Mouse (Mus musculus): ENCODE data around the gene Rora.

The Rora gene

DNA sequence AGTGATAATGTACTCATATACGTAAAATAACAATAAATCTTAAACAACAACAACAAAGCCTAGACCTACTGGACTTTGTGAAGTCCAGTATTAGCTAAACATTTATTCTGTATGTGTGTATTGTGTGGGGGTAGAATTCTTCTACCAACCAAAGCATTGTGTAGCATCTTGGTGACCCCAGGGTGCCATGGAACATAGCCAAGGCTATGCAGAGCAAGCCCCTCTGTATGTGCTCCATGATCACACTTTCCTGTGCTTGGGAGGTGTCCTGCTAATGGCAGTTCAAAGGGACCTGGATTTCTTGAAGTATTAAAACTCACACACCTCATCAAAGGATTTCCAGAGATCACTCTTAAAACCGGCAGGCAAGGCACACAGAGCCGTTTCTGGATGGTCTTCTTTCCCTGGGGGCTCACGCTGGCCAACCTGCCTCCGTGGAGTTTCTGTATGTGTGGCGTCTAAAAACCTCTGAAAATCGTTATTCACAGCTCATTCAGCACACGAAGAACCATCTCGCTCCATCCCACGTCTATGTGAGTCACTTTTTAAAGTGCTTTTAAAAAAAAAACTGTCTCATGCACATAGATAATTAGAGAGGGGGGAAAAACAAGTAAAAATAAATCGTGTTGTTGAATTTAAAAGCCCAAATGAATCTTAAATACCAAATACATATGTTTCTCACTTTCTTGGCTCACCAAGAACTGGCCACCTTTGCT lies 92.5 kb downstream of the Rora start:
- no peak for DNase-seq (ENCODE audit: low read depth in 1 of 2, low spot score in 2 of 2)

DNA sequence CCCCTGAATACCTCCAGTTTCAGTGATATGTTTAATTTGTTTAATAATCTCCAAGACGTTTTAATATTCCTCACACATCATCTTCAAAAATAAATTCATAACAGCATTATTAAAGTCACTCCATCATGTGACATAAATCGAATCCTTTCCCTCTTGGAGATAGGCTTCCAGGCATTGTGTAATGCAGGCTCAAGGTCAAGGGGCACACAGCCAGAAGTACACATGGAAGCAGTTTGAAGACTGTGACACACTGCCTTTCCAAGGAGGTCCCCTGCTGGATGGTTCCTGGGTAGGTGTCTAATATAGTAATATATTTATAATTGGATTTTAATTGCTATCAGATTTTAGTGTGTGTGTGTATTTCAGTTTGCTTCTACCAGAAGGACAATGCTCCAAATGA lies 103.4 kb downstream of the Rora start:
- DNase-seq (ENCODE audit: low read depth in 1 of 2, low spot score in 2 of 2) = no peak

DNA sequence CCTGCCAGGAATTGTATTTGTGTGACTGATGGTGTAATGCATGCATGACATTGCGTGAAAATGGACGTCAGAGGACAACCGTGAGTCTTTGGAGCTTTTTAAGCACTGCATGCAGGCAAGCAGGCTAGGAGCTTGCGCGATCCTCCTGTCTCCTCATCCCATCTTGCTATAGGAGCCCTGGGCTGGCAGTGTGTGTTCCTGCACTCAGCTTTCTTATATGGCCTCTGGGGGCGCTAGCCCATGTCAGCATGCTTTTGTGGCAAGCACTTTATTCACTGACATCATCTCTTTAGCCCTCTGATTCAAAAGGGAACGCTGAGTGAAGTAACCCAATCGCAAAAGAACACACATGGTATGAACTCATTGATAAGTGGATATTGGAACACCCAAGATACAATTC lies 105.7 kb downstream of the Rora start:
- DNase-seq (ENCODE audit: low read depth in 1 of 2, low spot score in 2 of 2) = no peak

DNA sequence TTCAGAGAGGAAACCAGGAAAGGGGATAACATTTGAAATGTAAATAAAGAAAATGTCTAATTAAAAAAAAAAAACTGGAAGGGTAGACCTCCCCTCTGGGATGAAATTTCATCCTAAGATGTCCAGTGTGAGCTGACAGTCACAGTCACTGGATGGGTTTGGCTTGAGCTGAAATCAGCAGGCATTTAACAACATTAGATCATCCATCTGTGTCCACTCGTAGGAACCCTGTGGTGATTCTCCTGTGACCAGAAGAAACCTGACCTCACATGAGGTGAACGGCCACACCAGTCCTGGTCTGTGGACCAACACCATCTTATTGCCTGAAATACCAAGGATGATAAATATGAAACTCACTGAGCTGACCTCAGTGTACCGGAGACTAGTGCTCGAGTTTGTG lies 106.7 kb downstream of the Rora start:
- DNase-seq (ENCODE audit: low read depth in 1 of 2, low spot score in 2 of 2) = no peak

DNA sequence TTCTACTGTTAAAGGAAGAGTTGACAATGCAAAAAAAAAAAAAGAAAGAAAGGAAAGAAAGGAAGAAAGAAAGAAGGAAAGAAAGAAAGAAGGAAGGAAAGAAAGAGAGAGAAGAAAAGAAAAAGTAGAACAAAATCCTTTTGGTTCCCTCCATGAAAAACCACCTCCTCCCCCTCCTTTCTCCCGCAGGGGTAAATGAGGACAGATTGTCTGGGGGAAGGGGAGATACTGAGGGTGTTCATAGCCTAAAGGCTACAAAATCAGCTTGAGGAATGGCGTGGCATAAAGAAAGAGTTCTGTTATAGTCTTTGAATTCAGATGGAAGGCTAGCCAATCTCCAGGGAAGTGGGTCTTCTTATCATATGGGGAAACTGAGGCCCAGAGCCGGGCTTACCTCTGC lies 107.3 kb downstream of the Rora start:
- DNase-seq (ENCODE audit: low read depth in 1 of 2, low spot score in 2 of 2) = no peak

DNA sequence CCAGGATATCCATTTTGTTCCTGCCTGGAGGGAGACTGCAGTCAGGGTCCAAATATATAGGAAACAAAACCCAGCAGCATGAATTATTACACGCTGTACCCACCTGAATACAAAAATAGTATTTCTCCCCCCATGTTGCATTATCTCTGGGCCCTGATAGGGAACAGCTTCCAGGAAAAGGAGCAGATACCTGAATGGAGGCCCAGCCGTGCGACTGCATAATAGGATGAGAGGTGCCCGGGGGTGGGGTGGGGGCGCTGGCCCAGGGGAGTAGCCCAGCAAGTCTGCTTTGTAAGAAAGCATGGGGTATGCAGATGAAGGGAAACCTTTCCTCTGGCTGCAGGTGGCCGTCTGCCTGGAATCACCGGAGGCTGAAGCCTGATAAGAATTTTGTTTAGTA lies 108.1 kb downstream of the Rora start:
- no peak for DNase-seq (ENCODE audit: low read depth in 1 of 2, low spot score in 2 of 2)

DNA sequence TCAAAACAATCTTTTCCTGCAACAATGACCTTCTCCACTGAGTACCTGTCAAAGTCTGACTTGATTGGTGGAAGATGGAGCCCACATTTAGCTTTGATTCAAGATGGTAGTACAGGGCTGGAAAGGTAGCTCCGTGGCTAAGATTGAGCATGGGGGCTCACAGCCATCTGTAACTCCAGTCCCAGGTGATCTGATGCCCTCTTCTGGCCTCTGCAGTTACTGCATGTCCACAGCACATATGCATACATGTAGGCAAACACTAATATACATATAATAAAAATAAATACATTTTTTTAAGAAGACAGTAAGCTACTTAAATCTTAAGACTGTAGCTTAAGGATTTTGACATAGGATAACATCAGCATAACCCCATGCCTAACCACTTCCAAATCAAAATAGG lies 112.0 kb downstream of the Rora start:
- no peak for DNase-seq (ENCODE audit: low read depth in 1 of 2, low spot score in 2 of 2)

DNA sequence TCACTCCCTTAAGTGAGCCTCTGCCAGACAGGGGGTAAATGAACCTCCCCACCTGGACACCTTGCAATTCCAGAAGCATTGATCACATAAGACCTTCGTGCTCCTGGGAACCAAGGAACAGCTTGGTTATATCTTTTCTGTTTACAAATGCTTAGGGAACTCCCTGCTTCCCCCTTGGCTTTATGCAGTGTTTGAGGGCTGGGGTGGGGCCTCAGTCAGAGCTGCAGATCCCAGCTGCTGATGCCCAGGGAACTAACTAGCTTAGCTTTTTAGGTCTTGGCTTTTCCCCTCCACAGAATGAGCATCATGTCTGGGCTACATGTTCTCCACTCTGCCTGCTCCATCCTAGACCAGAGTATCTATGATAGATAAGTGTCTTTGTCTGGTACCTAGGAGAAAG lies 116.1 kb downstream of the Rora start:
- DNase-seq (ENCODE audit: low read depth in 1 of 2, low spot score in 2 of 2) = no peak

DNA sequence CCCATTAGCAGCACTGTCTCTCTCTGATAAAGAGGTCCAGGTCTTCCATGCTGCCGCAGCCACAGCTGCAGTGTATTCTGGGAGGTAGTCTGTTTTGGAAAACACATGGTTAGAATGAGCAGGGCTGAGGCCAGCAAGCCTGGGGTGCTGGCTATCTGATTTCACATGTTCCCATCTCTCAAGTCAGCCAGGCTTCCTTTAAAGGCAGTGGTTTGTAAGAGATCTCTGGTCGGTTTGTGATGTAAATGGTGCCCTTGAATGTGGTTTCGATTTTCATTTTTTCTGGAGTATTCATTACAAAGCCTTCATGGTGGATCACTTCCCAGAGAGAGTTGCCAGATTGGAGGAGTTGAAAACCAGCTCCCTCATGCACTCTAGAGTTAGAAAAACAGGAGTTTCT lies 117.8 kb downstream of the Rora start:
- DNase-seq (ENCODE audit: low read depth in 1 of 2, low spot score in 2 of 2) = no peak

DNA sequence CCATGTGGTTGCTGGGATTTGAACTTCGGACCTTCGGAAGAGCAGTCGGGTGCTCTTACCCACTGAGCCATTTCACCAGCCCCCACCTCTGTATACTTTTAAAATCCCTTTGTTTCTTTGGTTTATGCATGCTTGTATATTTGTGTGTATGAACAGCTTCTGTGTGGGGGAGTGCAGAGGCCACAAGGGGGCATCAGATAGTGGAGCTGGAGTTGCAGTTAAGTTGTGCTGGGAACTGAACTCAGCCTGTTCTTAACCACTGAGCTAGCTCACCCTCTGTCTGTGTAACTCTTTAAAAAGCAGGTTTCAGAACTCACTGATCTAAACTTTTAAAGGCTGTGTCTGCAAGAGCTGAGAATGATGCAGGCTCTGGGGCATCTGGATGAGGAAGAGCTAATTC lies 120.2 kb downstream of the Rora start:
- no peak for DNase-seq (ENCODE audit: low read depth in 1 of 2, low spot score in 2 of 2)

DNA sequence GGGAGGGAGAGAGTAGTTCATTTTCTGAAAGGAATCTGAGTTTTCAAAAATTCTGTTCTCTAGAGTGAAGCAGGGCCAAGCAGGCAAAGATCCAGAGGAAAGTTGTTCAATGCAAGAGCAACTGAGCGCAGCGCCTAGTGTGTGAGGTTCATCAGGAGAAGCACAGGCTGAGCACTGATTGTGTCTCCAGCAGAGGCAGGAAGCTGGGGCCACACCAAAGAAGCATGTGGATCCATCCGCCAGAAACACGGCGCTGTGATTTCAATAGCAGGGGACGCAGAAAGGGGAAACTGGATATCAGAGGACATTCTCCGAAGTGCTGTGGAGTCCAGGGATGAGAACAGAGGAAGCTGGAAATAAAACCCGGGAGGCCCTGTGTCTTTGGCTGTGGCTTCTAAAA lies 128.4 kb downstream of the Rora start:
- no peak for DNase-seq (ENCODE audit: low read depth in 1 of 2, low spot score in 2 of 2)

DNA sequence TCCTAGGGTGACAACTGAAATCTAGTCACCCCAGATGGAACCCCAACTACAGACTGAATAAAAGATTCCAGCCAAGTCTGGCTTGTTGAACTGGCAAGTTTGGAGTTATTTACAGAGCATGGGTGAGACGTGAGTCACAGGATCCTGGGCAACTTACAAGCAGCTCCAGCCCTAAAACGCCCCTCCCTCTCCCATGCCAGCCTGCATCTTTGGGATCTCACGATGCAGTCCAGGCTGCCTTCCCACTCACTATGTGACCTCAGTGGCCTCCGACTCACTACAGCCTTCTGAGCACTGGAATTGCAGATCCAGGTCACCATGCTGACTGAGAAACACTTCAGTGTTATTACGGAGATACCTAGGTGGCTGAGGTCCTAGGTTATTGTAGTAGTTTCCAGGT lies 129.0 kb downstream of the Rora start:
- DNase-seq (ENCODE audit: low read depth in 1 of 2, low spot score in 2 of 2) = no peak

DNA sequence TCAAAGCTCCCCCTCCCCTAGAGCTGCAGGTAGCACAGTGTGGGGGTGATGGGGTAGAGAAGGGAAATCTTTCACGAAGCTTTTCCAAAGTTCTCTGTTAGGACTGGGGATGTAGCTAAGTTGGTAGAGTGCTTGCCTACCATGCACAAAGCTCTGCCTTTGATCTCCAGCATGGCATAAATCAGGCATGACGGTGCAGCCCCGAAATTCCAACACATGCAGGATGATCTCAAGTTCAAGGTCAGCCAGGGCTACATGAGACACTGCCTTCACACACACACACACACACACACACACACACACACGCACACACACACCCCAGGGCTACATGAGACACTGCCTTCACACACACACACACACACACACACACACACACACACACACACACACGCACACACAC lies 129.7 kb downstream of the Rora start:
- no peak for DNase-seq (ENCODE audit: low read depth in 1 of 2, low spot score in 2 of 2)

DNA sequence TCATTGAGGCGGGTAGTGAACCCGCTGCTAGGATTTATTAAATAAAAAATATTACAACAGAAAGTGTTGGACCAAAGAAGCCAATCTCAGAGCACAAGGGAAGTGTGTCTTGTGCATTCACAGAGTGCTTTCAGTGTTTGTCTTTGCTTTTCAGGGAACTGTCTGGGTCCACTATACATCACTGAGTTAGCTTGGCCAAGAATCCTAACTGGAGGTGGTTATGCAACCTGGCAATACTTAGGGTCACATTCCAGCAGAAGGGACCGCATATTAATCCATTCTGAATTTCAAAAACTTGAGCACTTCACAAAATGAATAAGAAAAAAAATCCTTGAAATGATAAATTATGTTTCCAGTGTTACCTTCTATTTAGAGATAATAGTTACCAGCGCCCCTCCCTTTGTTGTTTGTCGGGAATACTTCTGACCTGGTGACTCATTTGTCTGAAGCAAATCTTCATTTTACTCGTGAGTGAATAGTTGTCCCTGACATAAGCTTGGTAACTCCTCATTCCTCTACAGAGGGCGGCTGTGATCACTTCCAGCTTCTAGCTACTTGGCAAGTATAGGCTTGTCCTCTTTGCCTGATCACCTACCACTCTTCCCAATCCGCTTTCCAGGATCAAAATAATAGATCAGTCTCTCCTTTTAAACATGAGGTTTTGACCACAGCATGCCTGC lies 133.2 kb downstream of the Rora start:
- DNase-seq (ENCODE audit: low read depth in 1 of 2, low spot score in 2 of 2) = no peak

DNA sequence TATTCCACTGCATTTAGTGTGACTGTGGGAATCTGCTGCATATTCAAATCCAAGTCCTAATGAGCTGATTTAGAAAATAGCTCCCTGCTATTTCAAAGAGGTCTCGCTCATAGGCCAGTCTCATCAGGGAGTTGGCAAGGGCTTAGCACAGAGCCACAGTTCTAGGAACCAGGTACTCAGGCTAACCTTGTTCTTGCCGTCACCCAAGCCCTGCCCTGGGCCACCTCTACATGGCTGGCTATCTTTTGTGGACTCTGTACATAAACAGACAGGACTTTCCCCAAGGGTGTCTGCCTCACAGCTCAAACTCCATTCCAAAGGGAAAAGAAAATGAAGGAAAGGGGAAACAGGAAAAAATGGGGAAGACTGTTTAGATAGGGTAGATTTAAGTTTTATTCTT lies 134.1 kb downstream of the Rora start:
- no peak for DNase-seq (ENCODE audit: low read depth in 1 of 2, low spot score in 2 of 2)

DNA sequence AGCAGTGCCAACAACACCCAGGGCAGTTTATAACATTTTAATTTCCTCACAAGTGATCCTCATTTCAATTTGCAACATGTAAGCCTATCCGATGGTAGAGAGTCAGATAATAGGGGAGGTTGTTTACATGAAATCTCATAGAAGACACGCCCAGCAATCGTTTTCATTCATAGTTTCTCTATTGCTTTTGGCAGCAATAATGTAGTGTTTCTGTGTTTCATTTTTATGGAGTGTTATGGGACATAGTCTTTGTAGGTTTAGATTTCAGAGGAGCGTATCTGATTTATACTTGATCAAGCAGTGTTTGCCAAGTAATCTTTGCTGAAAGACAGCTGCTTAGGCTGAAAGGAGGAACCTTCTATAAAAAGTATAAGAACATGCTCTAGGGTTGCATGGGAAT lies 137.3 kb downstream of the Rora start:
- DNase-seq (ENCODE audit: low read depth in 1 of 2, low spot score in 2 of 2) = no peak

DNA sequence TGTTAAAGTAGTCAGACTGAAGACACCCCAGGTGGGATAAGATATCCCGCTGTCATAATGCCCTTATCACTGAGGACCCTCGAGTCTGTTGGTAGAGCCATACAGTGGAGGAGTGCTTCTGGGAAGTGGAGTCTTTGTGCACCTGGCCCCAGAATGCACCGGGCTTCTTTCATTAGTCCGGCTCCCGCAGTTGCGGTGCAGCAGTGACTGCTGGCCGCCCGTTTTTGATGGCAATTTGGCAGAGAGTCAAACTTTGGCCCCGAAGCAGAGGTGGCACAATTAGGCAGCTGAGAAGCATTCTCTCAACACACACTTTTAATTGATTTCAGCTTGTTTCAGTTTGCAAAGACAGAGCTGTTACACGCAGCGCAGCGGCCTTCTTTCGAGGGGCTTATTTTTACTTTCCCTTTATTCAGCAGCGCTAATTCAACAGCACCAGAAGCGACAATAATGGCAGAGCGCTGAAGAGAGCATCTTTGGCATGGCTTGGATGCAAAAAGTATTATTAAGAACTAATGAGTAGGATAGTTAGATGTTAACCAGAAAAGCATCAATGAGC lies 138.5 kb downstream of the Rora start:
- no peak for DNase-seq (ENCODE audit: low read depth in 1 of 2, low spot score in 2 of 2)

DNA sequence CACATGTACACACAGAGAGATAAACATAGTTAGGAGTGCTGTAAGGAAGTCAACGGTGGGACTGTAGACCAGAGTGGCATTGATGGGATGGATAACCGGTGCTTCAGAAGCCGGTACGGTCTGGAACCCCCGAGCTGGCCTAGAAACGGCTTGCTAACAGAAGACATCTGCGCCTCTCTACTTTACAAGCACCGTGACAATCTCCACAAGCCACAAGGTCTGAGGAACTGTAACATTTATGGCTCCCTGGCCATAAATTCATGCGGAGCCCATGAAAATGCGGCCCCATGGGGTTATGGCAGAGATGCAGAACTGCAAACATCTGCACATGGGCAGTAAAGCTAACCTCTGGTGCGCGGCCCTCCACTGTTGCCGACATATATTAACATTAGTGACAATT lies 141.7 kb downstream of the Rora start:
- DNase-seq (ENCODE audit: low read depth in 1 of 2, low spot score in 2 of 2) = no peak

DNA sequence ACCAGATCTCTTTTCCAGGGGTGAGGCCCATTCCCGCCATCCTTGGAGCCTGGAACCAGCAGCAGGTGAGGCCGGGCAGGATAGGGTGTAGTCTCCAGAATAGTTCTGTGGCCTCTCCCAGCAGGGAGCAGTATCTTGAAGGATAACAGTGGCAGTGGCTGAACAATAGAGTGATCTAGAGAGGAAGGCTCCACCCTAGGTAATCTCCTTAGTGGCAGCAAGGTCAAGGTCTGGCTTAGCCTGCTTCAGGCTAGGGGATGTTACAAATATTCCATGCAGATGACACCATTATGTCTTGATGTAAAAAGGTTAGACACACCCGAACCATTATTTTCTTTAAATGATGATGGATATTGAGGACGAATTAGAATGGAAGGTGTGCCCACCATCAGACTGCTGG lies 144.6 kb downstream of the Rora start:
- DNase-seq (ENCODE audit: low read depth in 1 of 2, low spot score in 2 of 2) = no peak

DNA sequence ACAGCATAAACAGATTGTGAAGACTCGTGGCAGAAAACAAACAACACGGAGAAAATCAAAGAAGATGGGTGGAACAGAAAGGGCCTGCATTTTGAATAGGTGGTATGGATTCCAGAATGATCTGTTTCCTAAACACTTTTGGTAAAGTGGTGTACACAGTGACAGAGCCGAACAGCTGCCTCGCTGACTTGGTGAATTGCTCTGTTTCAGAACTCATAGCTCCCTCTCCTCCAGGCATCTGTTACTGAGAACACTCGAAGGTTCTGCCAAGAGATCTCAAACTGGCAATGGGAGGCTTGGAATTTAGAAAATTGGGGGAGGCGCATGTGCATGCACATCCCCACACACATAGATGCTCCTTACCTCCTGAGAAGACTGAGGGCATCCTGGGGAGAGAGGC lies 145.5 kb downstream of the Rora start:
- DNase-seq (ENCODE audit: low read depth in 1 of 2, low spot score in 2 of 2) = no peak

DNA sequence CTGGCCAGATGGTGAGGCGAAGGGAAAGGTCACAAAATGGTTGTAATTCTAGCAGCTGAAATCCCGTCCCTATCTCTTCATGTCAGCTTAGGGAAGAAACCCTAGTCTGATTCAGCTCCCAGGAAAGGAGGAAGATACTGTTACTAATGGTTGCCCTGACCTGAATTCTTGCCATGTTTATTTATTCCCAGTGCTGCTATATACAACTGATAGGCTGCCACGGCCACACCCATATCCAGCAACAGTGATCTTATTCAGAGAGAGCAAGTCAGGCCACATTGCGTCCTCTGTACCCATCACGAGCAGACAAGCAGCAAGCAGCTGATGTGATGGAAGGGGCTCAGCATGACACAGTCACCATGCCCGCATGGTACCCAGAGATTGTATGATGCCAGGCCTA lies 150.6 kb downstream of the Rora start:
- no peak for DNase-seq (ENCODE audit: low read depth in 1 of 2, low spot score in 2 of 2)

DNA sequence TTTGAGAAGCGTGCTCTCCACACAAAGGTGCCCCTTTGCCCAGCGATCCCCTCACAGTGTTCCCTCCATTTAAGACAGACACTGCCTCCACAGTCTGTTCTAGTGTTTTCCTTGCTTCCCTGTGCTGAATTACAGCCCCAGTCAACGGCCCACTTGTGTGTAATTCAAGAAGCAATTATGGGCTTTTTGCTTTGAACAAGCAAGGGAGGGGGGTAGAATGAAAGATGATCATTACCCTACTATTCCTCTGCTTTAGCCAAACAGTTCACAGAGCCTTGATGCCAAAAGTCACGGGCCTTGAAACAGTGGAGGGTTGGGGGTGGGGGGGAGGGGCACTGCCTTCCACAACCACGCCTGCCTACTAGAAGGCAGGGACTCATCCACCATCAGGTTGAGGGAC lies 152.2 kb downstream of the Rora start:
- no peak for DNase-seq (ENCODE audit: low read depth in 1 of 2, low spot score in 2 of 2)

DNA sequence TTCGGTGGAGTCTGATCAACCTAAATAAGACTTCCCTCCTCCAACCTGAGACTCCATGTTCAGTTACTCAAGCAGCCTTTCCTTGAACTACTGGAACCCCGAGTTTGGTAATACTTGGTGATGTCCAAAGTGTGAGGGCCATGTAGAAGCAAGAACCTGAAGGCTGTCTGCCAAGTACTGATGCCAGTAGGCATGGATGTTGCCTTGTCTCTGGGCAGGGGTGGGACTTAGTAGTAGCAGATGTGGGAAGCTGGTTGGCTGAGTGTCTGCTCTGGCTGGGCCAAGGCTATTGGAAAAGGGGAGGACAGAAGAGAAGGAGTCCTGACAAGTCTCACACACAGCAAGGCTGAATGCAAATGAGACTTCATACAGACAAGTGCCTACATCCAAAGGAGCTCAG lies 154.1 kb downstream of the Rora start:
- no peak for DNase-seq (ENCODE audit: low read depth in 1 of 2, low spot score in 2 of 2)

Measured in monocyte, adult 2 months (primary cell).